Mouse (Mus musculus): Measurements from ENCODE around the gene Ubqln1.

- TF ChIP-seq CTCF (IDR thresholded peaks at IDR 0.05; ENCODE audit: low read depth, low read length) (no peak), POLR2A (IDR thresholded peaks at IDR 0.05; ENCODE audit: borderline replicate concordance, low read depth, low read length) (no peak)
Observed at GRCm38 (mm10) chr13:58248957-58249356, 33.5 kb upstream of the Ubqln1 start.
